Mouse (Mus musculus): Measurements from ENCODE around the gene Rhbdf1. TPM values are rescaled to one million over a fixed set of nuclear protein-coding genes. Genes with fewer than 3 reads are reported as not detected.

Gene Rhbdf1
- polyA plus RNA-seq, 1 experiment = 45.9 TPM

DNA sequence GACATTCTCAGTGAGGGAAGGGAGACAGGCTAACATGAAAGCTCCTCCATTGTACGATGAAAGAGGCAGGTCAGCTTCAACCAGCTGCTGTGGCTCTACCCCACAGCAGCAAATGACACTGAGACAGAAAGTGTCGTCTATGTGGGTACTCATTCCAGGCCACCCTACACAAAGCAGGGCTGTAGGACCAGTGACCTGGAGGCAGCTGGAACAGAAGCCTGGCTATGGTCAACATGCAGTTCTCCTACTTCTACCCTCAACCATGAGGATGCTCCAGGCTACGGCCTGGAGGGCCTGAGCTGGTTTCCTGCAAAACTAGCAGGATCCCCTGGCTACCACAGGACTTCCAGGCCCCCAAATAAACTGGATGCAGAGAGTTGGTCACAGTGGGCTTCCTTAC lies 34.5 kb upstream of the Rhbdf1 start:
- Histone ChIP-seq H3K4me1 (ENCODE audit: control insufficient read depth, insufficient read depth, low read length) (peaks cover 2% of the 10 kb centered on the region; the same call in 1 of the 2 replicates), H3K27ac (ENCODE audit: insufficient read depth, low read length) (no peak overlapping the region), H3K4me3 (ENCODE audit: insufficient read depth, low read length) (no peak overlapping the region)
- TF ChIP-seq CTCF (IDR thresholded peaks at IDR 0.05; ENCODE audit: borderline replicate concordance, insufficient read depth, low read length) (no peak), POLR2A (IDR thresholded peaks at IDR 0.05; ENCODE audit: low read depth, low read length) (no peak)

DNA sequence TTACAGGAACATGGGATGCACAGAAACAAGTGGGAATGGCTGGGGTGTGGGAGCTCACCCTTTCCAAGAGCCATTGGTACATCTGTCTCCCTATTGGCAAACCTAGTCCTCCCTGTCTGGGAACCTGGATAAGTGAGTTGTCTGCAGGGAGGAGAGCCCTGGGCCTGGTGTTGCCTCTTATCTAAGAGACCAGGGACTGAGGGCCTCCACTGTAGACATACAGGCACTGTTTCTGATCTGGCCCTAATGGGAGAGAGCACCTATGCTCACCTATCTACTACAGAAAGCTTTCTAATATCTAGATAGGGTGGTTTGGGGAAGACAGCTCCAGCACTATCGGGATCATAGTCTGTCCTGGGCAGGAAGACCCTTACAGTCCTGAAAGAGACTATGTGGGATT lies 34.0 kb upstream of the Rhbdf1 start:
- Histone ChIP-seq H3K4me3 (ENCODE audit: insufficient read depth, low read length) (no peak overlapping the region), H3K27ac (ENCODE audit: insufficient read depth, low read length) (no peak overlapping the region), H3K4me1 (ENCODE audit: control insufficient read depth, insufficient read depth, low read length) (peaks cover 4% of the 10 kb centered on the region)
- TF ChIP-seq POLR2A (IDR thresholded peaks at IDR 0.05; ENCODE audit: low read depth, low read length) = no peak
- TF ChIP-seq CTCF (IDR thresholded peaks at IDR 0.05; ENCODE audit: borderline replicate concordance, insufficient read depth, low read length) = no peak

DNA sequence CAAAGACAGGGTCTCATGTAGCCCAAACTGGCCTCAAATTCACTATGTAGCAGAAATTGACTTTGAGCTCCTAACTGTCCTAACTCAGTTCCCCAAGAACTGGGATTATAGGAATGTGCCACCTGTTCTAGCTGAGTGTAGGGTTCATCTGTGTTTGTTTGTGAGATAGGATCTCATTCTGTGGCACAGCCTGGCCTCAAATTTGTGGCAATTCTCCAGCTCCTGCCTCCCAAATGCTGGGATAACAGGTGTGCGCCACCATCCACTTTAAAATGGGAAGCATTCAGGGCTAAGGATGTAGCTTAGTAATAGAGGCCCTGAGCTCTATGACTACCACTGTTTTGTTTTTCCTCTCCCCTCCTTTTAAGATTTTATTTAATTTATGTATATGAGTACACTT lies 31.0 kb upstream of the Rhbdf1 start:
- no peak overlapping the region for H3K27ac ChIP-seq (ENCODE audit: insufficient read depth, low read length)
- H3K4me3 ChIP-seq (ENCODE audit: insufficient read depth, low read length) = no peak overlapping the region
- TF ChIP-seq CTCF (IDR thresholded peaks at IDR 0.05; ENCODE audit: borderline replicate concordance, insufficient read depth, low read length) = no peak
- TF ChIP-seq POLR2A (IDR thresholded peaks at IDR 0.05; ENCODE audit: low read depth, low read length) = no peak
- peaks cover 9% of the 10 kb centered on the region for H3K4me1 ChIP-seq (ENCODE audit: control insufficient read depth, insufficient read depth, low read length)

DNA sequence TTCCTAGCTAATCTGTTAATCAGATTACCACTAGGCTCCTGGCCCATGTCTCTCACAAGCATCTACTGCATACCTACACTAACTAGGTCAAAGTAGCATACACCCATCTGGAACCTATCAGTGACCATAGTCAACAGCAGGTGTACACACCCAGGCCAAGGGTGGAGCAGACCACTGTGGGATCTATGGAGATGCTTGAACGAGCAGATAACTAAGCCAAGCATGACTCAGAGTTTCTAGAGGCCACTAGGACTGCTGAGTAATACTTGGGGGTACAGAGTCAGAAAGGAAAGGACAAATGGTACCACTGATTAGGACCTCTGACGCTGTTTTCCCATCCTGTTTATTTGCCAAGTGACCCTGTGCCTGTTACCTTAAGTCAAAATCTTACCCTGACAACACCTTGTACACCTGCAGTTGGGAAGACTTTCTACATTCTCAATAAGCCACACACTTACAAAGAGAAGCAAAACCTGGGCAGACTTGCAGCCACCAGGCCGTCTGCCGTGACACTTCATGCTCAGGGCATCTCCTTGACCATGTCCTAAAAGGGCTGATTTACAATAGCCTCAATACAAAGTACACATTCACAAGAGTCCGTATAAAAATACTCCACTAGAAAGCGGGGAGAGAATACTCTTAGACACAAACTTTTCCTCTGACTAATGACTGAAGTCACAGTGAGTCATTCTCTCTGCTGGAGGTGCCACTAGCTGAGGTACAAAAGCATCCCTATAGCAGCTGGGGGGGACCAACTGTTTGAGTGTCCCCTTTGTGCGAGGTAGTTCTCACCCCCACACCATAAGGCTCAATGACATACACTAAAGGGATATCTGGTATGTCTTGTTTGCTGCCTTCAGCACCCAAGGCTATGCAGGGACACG lies 29.0 kb upstream of the Rhbdf1 start:
- Histone ChIP-seq H3K4me3 (ENCODE audit: insufficient read depth, low read length) (no peak overlapping the region), H3K4me1 (ENCODE audit: control insufficient read depth, insufficient read depth, low read length) (peaks cover 9% of the 10 kb centered on the region)

DNA sequence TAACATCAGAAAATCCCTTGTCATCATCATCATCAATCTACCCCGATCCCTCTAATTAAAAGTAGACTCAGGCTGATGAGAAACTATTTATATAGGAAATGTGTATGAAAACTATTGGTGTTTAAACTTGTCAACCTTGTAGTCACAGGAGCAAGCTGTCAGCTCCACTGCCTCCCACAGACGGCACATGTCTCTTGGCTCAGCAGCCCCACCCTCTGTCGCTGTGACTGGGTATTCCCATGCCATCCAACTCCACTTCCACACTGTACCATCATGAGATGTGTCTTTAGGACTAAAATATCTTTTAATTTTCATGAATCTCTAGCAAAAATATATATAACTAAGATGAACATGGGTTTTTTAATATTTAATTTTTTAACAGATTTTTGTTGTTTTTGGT lies 26.2 kb upstream of the Rhbdf1 start:
- TF ChIP-seq CTCF (IDR thresholded peaks at IDR 0.05; ENCODE audit: borderline replicate concordance, insufficient read depth, low read length) (no peak), POLR2A (IDR thresholded peaks at IDR 0.05; ENCODE audit: low read depth, low read length) (no peak)
- Histone ChIP-seq H3K27ac (ENCODE audit: insufficient read depth, low read length) (no peak overlapping the region), H3K4me3 (ENCODE audit: insufficient read depth, low read length) (no peak overlapping the region), H3K4me1 (ENCODE audit: control insufficient read depth, insufficient read depth, low read length) (peaks cover 9% of the 10 kb centered on the region)

More for the DNA sequence above, 29.0 kb upstream of the Rhbdf1 start:
- TF ChIP-seq POLR2A (IDR thresholded peaks at IDR 0.05; ENCODE audit: low read depth, low read length) (no peak), CTCF (IDR thresholded peaks at IDR 0.05; ENCODE audit: borderline replicate concordance, insufficient read depth, low read length) (no peak)
- H3K27ac ChIP-seq (ENCODE audit: insufficient read depth, low read length) = peak overlapping the region; percentile 74; the same call in 1 of the 2 replicates

DNA sequence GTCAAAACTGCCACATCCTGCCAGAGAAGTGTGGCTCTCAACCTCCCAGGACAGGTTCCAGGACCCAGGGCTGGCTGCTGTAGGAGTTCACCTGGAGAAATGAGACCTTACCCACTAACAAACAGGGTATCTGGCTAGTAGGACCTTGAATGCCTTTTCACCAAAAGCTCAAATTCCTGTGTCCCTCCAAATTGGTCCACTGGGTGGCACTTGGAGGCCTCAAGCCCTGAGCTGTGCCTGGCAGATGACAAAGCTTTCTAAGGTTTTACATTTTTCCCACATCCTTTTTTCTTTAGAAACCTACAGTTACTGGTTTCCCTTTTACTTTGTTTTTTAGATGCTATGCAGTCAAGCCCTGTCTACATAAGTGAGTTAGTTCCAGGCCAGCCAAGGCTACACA lies 25.0 kb upstream of the Rhbdf1 start:
- Histone ChIP-seq H3K4me1 (ENCODE audit: control insufficient read depth, insufficient read depth, low read length) (peaks cover 9% of the 10 kb centered on the region), H3K4me3 (ENCODE audit: insufficient read depth, low read length) (no peak overlapping the region), H3K27ac (ENCODE audit: insufficient read depth, low read length) (no peak overlapping the region)
- TF ChIP-seq CTCF (IDR thresholded peaks at IDR 0.05; ENCODE audit: borderline replicate concordance, insufficient read depth, low read length) (no peak), POLR2A (IDR thresholded peaks at IDR 0.05; ENCODE audit: low read depth, low read length) (no peak)

DNA sequence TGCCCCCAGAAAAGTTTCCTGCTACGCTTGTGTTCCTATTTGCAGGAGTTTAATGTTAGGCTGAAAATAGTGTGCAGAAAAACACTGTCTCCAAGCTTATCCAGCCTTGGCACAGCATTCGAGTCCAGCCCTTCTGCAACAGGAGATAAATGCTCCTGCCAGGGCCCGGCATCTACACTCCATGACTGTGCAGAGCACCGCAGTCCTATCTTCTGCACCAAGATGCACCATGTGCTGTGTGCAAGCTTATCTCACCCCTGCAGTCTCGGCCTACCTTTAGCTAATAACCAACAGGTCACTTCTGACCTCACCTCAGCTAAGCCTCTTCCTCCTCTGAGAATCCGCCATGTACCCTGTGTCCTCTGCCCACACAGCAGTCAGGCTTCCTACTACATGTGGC lies 23.5 kb upstream of the Rhbdf1 start:
- H3K27ac ChIP-seq (ENCODE audit: insufficient read depth, low read length) = no peak overlapping the region
- no peak for TF ChIP-seq POLR2A (IDR thresholded peaks at IDR 0.05; ENCODE audit: low read depth, low read length)
- no peak for TF ChIP-seq CTCF (IDR thresholded peaks at IDR 0.05; ENCODE audit: borderline replicate concordance, insufficient read depth, low read length)

DNA sequence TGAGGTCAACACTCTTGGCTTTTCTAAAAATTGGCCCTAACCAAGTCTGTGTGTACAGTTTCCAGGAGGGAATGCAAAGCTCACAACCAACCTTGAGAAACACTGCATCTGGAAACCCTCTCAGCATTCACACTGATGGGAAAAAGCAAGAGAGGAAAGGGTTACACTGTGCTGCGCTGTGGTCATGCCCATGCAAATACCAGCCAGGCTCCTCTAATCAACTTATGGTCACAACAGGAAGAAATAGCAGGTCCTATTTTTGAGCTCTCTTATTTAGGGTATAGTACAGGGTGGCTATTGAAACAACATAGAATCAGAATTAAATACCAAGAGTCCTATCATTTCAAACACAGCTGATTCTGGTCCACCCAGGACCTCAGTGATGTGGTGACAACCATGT lies 22.5 kb upstream of the Rhbdf1 start:
- no peak overlapping the region for H3K4me3 ChIP-seq (ENCODE audit: insufficient read depth, low read length)
- TF ChIP-seq CTCF (IDR thresholded peaks at IDR 0.05; ENCODE audit: borderline replicate concordance, insufficient read depth, low read length) = no peak
- no peak for TF ChIP-seq POLR2A (IDR thresholded peaks at IDR 0.05; ENCODE audit: low read depth, low read length)
- no peaks in the 10 kb centered on the region for H3K4me1 ChIP-seq (ENCODE audit: control insufficient read depth, insufficient read depth, low read length)
- H3K27ac ChIP-seq (ENCODE audit: insufficient read depth, low read length) = no peak overlapping the region

More for the DNA sequence above, 23.5 kb upstream of the Rhbdf1 start:
- no peaks in the 10 kb centered on the region for H3K4me1 ChIP-seq (ENCODE audit: control insufficient read depth, insufficient read depth, low read length)
- H3K4me3 ChIP-seq (ENCODE audit: insufficient read depth, low read length) = no peak overlapping the region

DNA sequence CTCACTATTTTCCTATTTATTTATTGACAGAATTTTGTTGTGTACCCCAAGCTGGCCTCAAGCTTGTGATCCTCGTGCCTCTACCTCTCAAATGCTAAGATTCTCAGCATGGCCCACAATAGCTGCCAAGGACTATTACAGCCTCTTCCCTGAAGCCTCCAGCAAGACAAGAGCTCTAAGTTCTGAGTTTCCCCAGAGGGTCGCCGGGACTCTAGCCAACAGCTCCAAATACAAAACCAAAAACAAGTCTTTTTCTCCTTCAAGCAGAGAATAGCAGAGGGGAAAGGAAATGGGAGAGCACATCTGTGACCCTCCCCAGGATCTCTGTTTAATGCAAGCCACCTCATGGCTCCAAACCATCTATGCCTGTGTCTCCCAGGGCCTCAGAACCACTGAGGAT lies 22.0 kb upstream of the Rhbdf1 start:
- TF ChIP-seq CTCF (IDR thresholded peaks at IDR 0.05; ENCODE audit: borderline replicate concordance, insufficient read depth, low read length) = no peak
- no peak for TF ChIP-seq POLR2A (IDR thresholded peaks at IDR 0.05; ENCODE audit: low read depth, low read length)
- Histone ChIP-seq H3K27ac (ENCODE audit: insufficient read depth, low read length) (no peak overlapping the region), H3K4me3 (ENCODE audit: insufficient read depth, low read length) (no peak overlapping the region), H3K4me1 (ENCODE audit: control insufficient read depth, insufficient read depth, low read length) (no peaks in the 10 kb centered on the region)

DNA sequence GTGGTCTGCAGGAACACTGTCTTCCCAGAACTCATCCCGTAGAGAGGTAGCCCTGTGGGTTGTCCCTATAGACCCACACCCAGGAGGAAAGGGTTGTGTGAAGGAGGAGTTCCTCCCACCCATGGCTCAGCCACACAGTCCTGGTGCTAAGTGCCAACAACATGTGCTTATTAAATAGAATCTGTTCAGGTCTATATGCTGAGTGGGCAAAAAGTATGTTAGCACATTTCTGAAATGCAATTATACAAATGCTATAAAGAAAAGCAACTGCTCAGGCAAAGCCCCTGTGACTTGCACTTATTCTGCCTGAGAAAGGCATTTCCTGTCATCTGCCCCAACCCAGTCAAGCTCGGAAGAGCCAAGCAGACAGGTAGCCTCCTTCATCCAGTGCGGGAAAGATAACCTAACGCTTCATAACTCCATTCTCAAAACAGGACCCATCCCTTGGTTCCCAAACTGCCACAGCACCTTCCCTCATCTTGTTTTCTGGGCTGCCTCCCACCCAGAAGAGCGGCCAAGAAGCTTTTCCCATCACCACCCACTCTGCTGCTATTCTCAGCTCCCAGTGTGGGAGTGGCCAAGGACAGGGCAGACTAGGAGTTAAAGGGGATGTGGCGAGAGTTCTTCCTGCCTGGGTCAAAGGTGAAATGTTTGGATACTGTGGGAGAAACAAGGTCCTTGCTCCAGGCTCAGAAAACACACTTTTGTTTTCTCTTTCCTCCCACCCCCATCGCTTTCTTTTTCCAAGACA lies 21.3 kb upstream of the Rhbdf1 start:
- Histone ChIP-seq H3K4me3 (ENCODE audit: insufficient read depth, low read length) (no peak overlapping the region), H3K4me1 (ENCODE audit: control insufficient read depth, insufficient read depth, low read length) (no peaks in the 10 kb centered on the region), H3K27ac (ENCODE audit: insufficient read depth, low read length) (no peak overlapping the region)
- TF ChIP-seq POLR2A (IDR thresholded peaks at IDR 0.05; ENCODE audit: low read depth, low read length) = no peak
- TF ChIP-seq CTCF (IDR thresholded peaks at IDR 0.05; ENCODE audit: borderline replicate concordance, insufficient read depth, low read length) = no peak

Data from embryonic fibroblast, embryonic 13.5 days (primary cell).